Comparison of ENCODE assay signal across 17 mouse cellular contexts in genomic region chr2:77790846-77791245, GRCm38 (mm10). TPM values are rescaled to one million over a fixed set of nuclear protein-coding genes. Genes with fewer than 3 reads are reported as not detected.
A peak's percentile ranks its signal among the peaks of the same experiment; 100 is the strongest.
DNase-seq lines count a peak whose midpoint lies in the region; ATAC-seq lines count a peak whose summit lies in the region.
"Had no signal": no experiment of that assay in that cellular context is flagged by ENCODE, and none has a peak within 500 bp of the region (broad histone marks: within the 10 kb centered on the region; RNA-seq: fewer than 3 reads in every experiment).

No protein-coding gene starts in this region.

- no peak overlapping the region for H3K4me3 ChIP-seq in hindbrain, embryonic 13.5 days
- no peak overlapping the region for H3K4me3 ChIP-seq in hindbrain, embryonic 16.5 days (ENCODE audit: low read length)
- H3K4me3 ChIP-seq: embryonic facial prominence, embryonic 10.5 days; forebrain, embryonic 13.5 days; heart, adult 2 months; heart, embryonic 12.5 days had no signal

- DNase-seq in adrenal gland, adult 8-10 months = peak; percentile 18
- no peak for DNase-seq in adrenal gland, postnatal 4 days (ENCODE audit: low spot score in 2 of 2)
- peak; percentile 30 for DNase-seq in adrenal gland, postnatal 14 days
- no peak for DNase-seq in left cerebral cortex, postnatal 10 days (ENCODE audit: extremely low spot score in 1 of 2, low spot score in 2 of 2)
- no peak for DNase-seq in frontal cortex, postnatal 10 days (ENCODE audit: low spot score in 2 of 2)
- DNase-seq: cerebellum, postnatal 10 days; forebrain, postnatal 0 days; gastrocnemius, postnatal 36 days; heart, adult 2 months; kidney, adult 11 months; kidney, adult 9 months had no signal

- intact Hi-C loops in left cerebral cortex, postnatal 10 days (cut with DNase I) = loop anchor here (10.0 kb wide), 1 partner anchor 234 kb away; no protein-coding TSS in a partner anchor

- no peak for ATAC-seq in hindbrain, embryonic 13.5 days (ENCODE audit: low FRiP score)
- ATAC-seq in hindbrain, embryonic 16.5 days = no peak
- ATAC-seq: forebrain, embryonic 13.5 days; forebrain, postnatal 0 days; hindbrain, postnatal 0 days had no signal

- H3K4me2 ChIP-seq in hindbrain, embryonic 13.5 days = no peak overlapping the region
- no peak overlapping the region for H3K4me2 ChIP-seq in hindbrain, embryonic 16.5 days (ENCODE audit: low read length)
- H3K4me2 ChIP-seq: forebrain, embryonic 13.5 days; heart, embryonic 12.5 days had no signal

- WGBS in hindbrain, embryonic 13.5 days = 86% methylated on average over 4 of the region's 4 CpGs
- 81% methylated on average over 4 of the region's 4 CpGs for WGBS in hindbrain, embryonic 16.5 days

- 0 out of 2 replicates have a peak, but pooled peaks cover 7% of the 10 kb centered on the region for H3K4me1 ChIP-seq in hindbrain, embryonic 13.5 days (replicated peaks)
- no peaks in the 10 kb centered on the region for H3K4me1 ChIP-seq in hindbrain, embryonic 16.5 days (ENCODE audit: control insufficient read depth, insufficient read depth, low read depth, low read length)
- H3K4me1 ChIP-seq: embryonic facial prominence, embryonic 10.5 days; forebrain, embryonic 13.5 days had no signal

- H3K9ac ChIP-seq in hindbrain, embryonic 13.5 days = no peak overlapping the region
- no peak overlapping the region for H3K9ac ChIP-seq in hindbrain, embryonic 16.5 days (ENCODE audit: low read depth, low read length)
- H3K9ac ChIP-seq: forebrain, embryonic 13.5 days; forebrain, postnatal 0 days; heart, embryonic 12.5 days had no signal

- 0 out of 2 replicates have a peak overlapping the region, but pooled peaks have one; percentile 44 for H3K27ac ChIP-seq in hindbrain, embryonic 13.5 days
- H3K27ac ChIP-seq in hindbrain, embryonic 16.5 days (ENCODE audit: low read depth, low read length) = no peak overlapping the region
- H3K27ac ChIP-seq: embryonic facial prominence, embryonic 10.5 days; forebrain, embryonic 13.5 days; heart, adult 2 months; hindbrain, postnatal 0 days had no signal

- H3K9me3 ChIP-seq in hindbrain, embryonic 13.5 days = no peaks in the 10 kb centered on the region
- H3K9me3 ChIP-seq in hindbrain, embryonic 16.5 days (ENCODE audit: control insufficient read depth, low read length) = no peaks in the 10 kb centered on the region
- H3K9me3 ChIP-seq: embryonic facial prominence, embryonic 10.5 days; forebrain, embryonic 13.5 days; heart, embryonic 12.5 days had no signal

- H3K27me3 ChIP-seq in hindbrain, embryonic 13.5 days = no peaks in the 10 kb centered on the region
- H3K27me3 ChIP-seq in hindbrain, embryonic 16.5 days (replicated peaks; ENCODE audit: control insufficient read depth, insufficient read depth, low read length) = no peaks in the 10 kb centered on the region
- H3K27me3 ChIP-seq: forebrain, embryonic 13.5 days; heart, embryonic 12.5 days had no signal

- H3K36me3 ChIP-seq in hindbrain, embryonic 13.5 days = no peaks in the 10 kb centered on the region
- no peaks in the 10 kb centered on the region for H3K36me3 ChIP-seq in hindbrain, embryonic 16.5 days (ENCODE audit: control insufficient read depth, insufficient read depth, low read length)
- H3K36me3 ChIP-seq: embryonic facial prominence, embryonic 10.5 days; heart, embryonic 12.5 days had no signal

RNA-seq across cellular contexts. Expression of gene Zfp385b, which starts 28.6 kb away (rescaled TPM):
- total RNA-seq in adrenal gland, adult 8-10 months (2022) = under 1 TPM; 0.15 to 0.62 (median 0.51) TPM
- 1 to 10 TPM; 2.7 to 2.9 TPM for total RNA-seq in adrenal gland, postnatal 4 days (2021)
- 7.9 and 8.1 TPM in 2 replicates for polyA plus RNA-seq in hindbrain, embryonic 13.5 days (2015; fragmentation: Nextera tagmentation; extraction: Ambion mirVana)
- polyA plus RNA-seq in hindbrain, embryonic 16.5 days (2015; fragmentation: Nextera tagmentation; extraction: Ambion mirVana) = 17.4 and 18.1 TPM in 2 replicates
- total RNA-seq in adrenal gland, postnatal 14 days (2021) = 0.49 and 1.9 TPM in 2 replicates
- 10 to 100 TPM; 41.6 to 42.4 TPM for total RNA-seq in left cerebral cortex, postnatal 10 days (2021)

Comparison
In these comparisons a context has a peak if more than half of its experiments do, and no peak if none do; other contexts are left out.
1. DNase-seq: peak in adrenal gland, adult 8-10 months (single experiment) and adrenal gland, postnatal 14 days (single experiment); none in adrenal gland, postnatal 4 days (0 of 2), left cerebral cortex, postnatal 10 days (0 of 2) and frontal cortex, postnatal 10 days (0 of 2).
2. RNA of gene Zfp385b, which starts 28.6 kb away (total RNA-seq): 41.6 to 42.4 TPM in left cerebral cortex, postnatal 10 days; 2.7 to 2.9 TPM in adrenal gland, postnatal 4 days, 0.49 to 1.9 TPM in adrenal gland, postnatal 14 days and 0.15 to 0.62 TPM in adrenal gland, adult 8-10 months; every median in the first group is over 10 times any median in the second.